Mouse (Mus musculus): ENCODE measurements around the gene Mettl7b. TPM values are rescaled to one million over a fixed set of nuclear protein-coding genes. Genes with fewer than 3 reads are reported as not detected.

Gene Mettl7b
- polyA plus RNA-seq, 1 experiment from 2014 or later: not detected

DNA sequence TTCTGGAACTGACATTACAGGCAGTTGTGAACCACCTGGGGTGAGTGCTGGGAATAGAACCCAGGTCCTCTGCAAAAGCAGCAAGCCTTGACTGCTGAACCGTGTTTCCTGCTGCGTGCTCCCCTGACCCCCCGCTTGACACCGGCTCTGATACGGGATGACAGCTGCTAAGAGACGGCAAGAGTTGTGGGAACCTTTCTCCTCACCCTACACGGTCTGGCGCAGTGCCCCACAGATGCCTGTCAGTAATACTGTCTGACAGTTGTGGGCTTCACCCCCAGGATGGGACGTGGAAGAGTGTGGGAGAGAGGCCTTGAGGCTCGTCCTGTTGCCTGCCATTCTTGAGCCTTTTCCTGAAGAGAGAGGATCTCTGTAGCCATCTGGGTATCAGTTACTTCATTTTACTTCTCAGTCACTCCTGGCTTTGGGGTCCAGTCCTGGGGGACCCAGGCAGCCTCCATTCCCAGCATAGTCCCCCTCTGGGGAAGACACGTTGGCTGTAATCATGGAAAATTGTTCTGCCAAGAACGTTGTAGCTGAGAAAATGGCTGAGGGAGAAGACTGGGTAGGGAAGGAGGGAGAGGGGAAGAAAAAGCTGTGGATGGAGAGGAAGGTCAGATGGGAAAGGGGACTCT lies 22.9 kb downstream of the Mettl7b start:
- Histone ChIP-seq H3K4me3 (no peak overlapping the region), H3K27ac (no peak overlapping the region), H3K27me3 (ENCODE audit: insufficient read depth, poor library complexity, severe bottlenecking) (peaks cover 65% of the 10 kb centered on the region), H3K9me3 (no peaks in the 10 kb centered on the region), H3K4me1 (peaks cover 19% of the 10 kb centered on the region), H3K36me3 (no peaks in the 10 kb centered on the region)
- 67% methylated on average over 12 of the region's 12 CpGs for WGBS
- no peak for DNase-seq (ENCODE audit: low spot score)

DNA sequence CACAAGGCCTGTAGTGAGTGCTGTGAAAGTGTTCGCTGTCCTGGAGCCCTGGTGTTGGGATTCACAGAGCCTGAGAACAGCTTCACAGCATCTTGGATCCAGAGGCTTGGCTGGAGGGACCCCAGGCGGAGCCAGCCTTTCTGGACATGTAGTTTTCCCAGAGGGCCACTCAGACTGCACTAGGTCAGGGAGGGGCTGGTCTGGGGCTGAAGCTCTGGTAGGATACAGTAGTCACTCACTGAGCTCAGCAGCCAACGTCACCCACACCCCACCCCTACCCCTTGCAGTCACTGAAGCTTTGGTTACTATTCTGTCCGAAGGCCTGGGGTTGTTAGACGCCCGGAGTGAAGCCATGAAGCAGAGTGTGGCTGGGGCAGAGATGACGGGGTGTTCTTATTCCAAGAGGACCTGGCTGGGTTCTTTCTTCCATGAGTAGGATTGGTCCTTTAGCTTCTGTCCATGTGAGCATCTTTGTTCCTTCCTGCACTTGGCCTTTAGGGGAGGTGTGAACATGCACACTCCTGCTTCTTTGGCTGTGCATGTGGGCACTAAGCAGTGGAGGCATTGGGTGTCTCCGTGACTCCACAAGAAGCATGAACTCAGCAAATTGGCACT lies 24.9 kb downstream of the Mettl7b start:
- 58% methylated on average over 8 of the region's 8 CpGs for WGBS
- no peaks in the 10 kb centered on the region for H3K9me3 ChIP-seq
- peaks cover 65% of the 10 kb centered on the region for H3K27me3 ChIP-seq (ENCODE audit: insufficient read depth, poor library complexity, severe bottlenecking)
- no peaks in the 10 kb centered on the region for H3K36me3 ChIP-seq
- DNase-seq (ENCODE audit: low spot score): no peak
- no peak overlapping the region for H3K4me3 ChIP-seq
- H3K27ac ChIP-seq: no peak overlapping the region
- H3K4me1 ChIP-seq: peaks cover 21% of the 10 kb centered on the region

DNA sequence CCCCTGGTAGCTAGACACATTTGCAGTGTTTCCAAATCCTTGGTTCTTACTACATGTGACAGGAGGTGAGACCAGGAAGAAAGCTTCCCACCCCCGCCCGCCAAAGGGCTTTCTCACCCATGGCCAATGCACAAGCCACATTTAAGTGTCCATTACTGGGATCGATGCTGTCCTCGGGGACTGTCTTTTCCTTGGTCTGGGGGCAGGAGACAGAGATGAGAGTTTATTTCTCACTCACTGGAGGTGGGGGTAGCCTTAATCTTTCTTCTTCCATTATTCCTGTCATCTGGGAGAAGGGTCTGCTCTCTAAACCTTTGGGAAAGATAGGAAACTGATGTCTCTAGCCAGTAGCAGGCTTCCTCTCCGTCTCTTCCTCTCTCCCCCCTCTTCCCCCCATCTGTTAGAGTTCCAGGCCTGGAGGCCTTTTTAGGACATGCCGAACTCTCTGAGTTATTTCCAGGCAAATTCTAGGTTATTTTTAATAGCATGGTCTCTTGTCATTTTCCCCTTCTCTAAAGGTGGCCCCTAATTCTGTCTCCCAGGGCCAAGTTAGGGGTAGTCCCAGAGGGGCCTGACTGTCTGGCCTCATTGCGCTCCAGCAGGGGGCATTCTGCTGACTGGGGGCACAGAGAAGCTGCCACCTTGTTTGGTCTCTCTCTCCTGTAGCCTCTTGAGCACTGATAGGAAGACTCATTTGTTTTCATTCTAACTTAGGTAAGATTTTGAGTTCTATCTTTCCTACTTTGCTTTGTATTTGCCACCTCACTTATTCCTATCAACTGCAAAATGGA lies 25.6 kb downstream of the Mettl7b start:
- peaks cover 66% of the 10 kb centered on the region for H3K27me3 ChIP-seq (ENCODE audit: insufficient read depth, poor library complexity, severe bottlenecking)
- H3K4me1 ChIP-seq: peaks cover 21% of the 10 kb centered on the region
- 53% methylated on average over 7 of the region's 7 CpGs for WGBS
- no peak overlapping the region for H3K4me3 ChIP-seq
- H3K9me3 ChIP-seq: no peaks in the 10 kb centered on the region
- no peak overlapping the region for H3K27ac ChIP-seq
- no peak for DNase-seq (ENCODE audit: low spot score)
- H3K36me3 ChIP-seq: no peaks in the 10 kb centered on the region

DNA sequence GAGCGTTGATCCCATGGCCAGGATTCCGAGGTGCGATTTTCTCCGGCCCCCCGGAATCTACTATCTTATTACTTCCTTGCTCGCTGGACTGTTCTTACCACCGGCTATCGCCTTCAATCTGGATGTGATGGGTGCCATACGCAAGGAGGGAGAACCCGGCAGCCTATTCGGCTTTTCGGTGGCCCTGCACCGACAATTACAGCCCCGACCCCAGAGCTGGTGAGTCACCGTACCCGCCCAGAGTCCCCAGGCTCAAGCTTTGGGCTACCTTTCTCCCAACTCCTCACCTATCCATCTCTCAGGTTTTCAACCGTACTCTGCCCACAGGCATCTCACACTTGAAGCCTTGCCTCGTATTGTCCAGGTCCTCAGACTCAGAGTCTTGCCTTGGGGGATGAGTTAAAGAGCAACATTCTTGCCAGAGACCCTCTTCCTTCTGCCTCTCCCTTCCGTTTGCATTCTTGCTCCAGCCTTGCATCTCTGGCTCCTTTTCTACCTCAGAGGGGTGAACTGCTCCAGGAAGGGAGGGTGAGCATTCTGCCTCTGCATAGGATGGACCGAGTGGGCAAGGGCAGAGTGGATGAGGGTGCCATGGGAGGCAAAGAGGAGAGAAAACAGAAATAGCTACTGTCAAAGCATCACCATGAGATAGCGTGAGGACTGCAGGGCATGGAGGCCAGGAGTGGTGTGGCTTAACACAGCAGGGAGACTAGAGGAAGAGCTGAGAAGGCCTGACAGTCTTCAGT lies 26.6 kb downstream of the Mettl7b start:
- H3K27ac ChIP-seq: no peak overlapping the region
- H3K4me1 ChIP-seq: peaks cover 21% of the 10 kb centered on the region
- no peak for DNase-seq (ENCODE audit: low spot score)
- no peaks in the 10 kb centered on the region for H3K9me3 ChIP-seq
- H3K36me3 ChIP-seq: no peaks in the 10 kb centered on the region
- peaks cover 76% of the 10 kb centered on the region for H3K27me3 ChIP-seq (ENCODE audit: insufficient read depth, poor library complexity, severe bottlenecking)
- WGBS: 2% methylated on average over 21 of the region's 21 CpGs
- peak overlapping the region; percentile 60 for H3K4me3 ChIP-seq

DNA sequence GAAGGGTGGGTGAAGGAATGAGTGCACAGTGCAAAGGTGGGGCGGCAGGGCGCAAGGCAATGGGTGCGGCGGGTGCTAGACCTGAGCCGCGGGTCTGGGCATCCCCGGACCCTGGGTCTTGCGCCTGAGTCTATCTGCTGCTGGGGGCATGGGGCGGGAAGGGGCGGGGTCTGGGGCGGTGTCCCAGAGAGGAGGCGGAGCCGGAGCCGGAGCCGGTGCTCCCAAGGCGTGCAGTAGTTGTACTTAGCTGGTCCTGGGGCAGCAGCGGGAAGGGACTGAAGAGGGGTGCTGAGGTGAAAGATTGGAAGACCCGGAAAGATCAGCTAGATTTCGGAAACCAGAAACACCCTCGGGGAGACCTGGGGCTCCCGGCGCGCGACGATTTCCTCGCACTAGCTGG lies 27.2 kb downstream of the Mettl7b start, which contains the start of gene Itga7:
Gene Itga7 (plus strand): TSS at position 245 of the 400 bp plus-strand sequence.
- DNase-seq (ENCODE audit: low spot score): peak; percentile 83
- WGBS: 1% methylated on average over 26 of the region's 26 CpGs
- Histone ChIP-seq H3K27ac (no peak within 1 kb of the TSS), H3K27me3 (ENCODE audit: insufficient read depth, poor library complexity, severe bottlenecking) (peaks cover 80% of the 10 kb centered on the region), H3K9me3 (no peaks in the 10 kb centered on the region), H3K36me3 (no peaks in the 10 kb centered on the region), H3K4me1 (peaks cover 21% of the 10 kb centered on the region), H3K4me3 (peak within 1 kb of the TSS; percentile 60)

DNA sequence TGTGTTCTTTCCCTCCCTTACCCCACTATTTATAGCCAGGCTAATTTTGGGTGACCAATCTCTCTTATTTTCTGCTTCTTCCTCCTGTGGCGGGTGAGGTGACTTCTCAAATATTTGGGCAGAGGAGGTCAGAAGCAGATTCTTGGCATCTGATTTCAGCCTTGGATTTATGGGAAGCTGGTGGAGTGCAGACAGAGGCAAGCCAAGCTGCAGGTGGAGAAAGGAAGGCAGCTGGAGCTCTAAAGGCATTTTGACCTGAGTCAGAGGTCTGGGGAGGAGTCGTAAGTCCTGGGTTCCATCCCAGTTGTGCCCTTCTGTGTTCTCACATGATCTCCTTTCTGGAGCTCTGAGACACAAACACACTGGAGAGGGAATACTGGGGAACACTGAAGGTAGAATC lies 29.3 kb downstream of the Mettl7b start:
- H3K27ac ChIP-seq: no peak overlapping the region
- DNase-seq (ENCODE audit: low spot score): no peak
- peaks cover 79% of the 10 kb centered on the region for H3K27me3 ChIP-seq (ENCODE audit: insufficient read depth, poor library complexity, severe bottlenecking)
- no peaks in the 10 kb centered on the region for H3K36me3 ChIP-seq
- H3K4me3 ChIP-seq: no peak overlapping the region
- peaks cover 21% of the 10 kb centered on the region for H3K4me1 ChIP-seq
- no peaks in the 10 kb centered on the region for H3K9me3 ChIP-seq
- 51% methylated on average over 2 of the region's 2 CpGs for WGBS

DNA sequence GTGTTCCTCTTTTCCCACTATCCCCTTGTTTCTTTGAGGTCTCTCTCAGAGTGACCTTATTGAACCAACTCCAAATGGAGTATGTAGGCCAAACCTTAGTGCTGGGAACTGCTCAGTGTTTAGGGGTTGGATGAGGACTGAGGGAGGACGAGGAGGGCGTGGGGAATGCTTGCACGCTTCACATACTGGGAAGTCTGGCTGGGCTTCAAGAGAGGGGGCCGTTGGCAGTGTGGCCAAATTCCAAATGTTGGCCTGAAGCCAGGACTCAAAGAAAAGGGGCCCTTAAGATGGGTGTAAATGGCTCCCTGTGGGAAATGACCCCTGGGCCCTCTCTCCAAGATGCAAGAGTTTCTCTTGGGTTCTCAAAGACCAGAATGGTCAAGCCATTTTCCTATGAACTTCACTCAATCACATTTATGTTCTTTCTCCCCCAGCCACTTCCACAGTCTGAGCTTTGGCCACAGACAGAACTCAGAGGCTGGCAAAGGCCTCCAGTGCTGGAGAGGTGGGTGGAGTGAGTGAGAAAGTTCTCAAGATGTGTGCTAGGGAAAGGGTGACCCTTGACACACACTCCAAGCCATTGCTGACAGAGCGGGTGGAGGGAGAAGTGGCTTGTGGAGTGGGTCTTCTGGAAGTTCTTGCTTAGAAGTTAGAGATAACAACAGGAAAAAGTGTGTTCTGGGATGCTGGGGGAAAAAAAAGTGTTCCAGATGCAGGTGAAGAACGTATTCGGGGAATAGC lies 31.0 kb downstream of the Mettl7b start:
- H3K9me3 ChIP-seq: no peaks in the 10 kb centered on the region
- H3K4me3 ChIP-seq: no peak overlapping the region
- H3K27ac ChIP-seq: no peak overlapping the region
- peaks cover 62% of the 10 kb centered on the region for H3K27me3 ChIP-seq (ENCODE audit: insufficient read depth, poor library complexity, severe bottlenecking)
- 66% methylated on average over 7 of the region's 7 CpGs for WGBS
- no peak for DNase-seq (ENCODE audit: low spot score)
- H3K36me3 ChIP-seq: no peaks in the 10 kb centered on the region
- H3K4me1 ChIP-seq: peaks cover 17% of the 10 kb centered on the region

DNA sequence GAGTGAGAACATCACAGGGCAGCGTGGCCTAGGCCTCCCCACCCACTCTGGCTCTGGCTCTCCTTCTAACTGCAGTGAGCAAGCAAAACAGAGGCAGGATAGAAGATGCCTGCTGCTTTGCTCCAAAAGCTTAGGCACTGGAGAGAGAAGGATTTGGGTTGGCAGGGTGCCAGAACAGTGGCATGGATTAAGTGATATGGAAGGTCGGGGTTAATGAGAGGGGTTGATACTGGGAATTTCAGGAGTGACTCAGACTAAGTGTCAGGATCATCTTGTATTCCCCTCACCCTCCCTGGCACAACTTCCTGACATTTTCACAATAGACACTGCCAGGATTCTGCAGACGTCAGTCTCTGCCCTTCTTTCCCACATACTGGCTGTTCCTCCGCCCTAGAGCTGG lies 32.4 kb downstream of the Mettl7b start:
- no peaks in the 10 kb centered on the region for H3K36me3 ChIP-seq
- H3K4me1 ChIP-seq: peaks cover 10% of the 10 kb centered on the region
- WGBS: 38% methylated on average over 4 of the region's 4 CpGs
- H3K27me3 ChIP-seq (ENCODE audit: insufficient read depth, poor library complexity, severe bottlenecking): peaks cover 48% of the 10 kb centered on the region
- no peak overlapping the region for H3K27ac ChIP-seq
- H3K4me3 ChIP-seq: no peak overlapping the region
- no peaks in the 10 kb centered on the region for H3K9me3 ChIP-seq
- no peak for DNase-seq (ENCODE audit: low spot score)

DNA sequence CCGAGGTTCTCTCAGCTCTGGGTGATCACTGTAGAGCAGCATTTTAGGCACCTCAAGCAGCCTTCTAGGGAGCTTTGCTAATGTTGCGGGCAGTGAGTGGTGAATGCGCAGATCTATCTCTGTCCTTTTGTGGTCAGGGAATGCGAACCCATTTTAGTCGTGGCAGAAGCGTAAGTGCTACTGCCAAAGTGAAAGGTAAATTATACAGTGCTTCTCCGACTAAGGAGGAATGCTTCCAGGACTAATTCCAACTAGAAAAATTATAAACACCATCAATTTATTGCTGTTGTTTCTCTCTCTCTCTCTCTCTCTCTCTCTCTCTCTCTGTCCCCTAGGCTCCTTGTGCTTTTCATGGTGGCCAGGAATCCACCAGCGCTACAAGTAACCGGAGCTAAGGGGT lies 36.9 kb downstream of the Mettl7b start, which contains the start of gene Bloc1s1:
Gene Bloc1s1 (minus strand): TSS at position 101 of the 400 bp plus-strand sequence.
- Histone ChIP-seq H3K4me3 (peak within 1 kb of the TSS; percentile 87), H3K9me3 (no peaks in the 10 kb centered on the region), H3K27ac (peak within 1 kb of the TSS; percentile 91), H3K4me1 (peaks cover 42% of the 10 kb centered on the region), H3K36me3 (no peaks in the 10 kb centered on the region), H3K27me3 (ENCODE audit: insufficient read depth, poor library complexity, severe bottlenecking) (peaks cover 14% of the 10 kb centered on the region)
- 66% methylated on average over 9 of the region's 9 CpGs for WGBS
- no peak for DNase-seq (ENCODE audit: low spot score)

DNA sequence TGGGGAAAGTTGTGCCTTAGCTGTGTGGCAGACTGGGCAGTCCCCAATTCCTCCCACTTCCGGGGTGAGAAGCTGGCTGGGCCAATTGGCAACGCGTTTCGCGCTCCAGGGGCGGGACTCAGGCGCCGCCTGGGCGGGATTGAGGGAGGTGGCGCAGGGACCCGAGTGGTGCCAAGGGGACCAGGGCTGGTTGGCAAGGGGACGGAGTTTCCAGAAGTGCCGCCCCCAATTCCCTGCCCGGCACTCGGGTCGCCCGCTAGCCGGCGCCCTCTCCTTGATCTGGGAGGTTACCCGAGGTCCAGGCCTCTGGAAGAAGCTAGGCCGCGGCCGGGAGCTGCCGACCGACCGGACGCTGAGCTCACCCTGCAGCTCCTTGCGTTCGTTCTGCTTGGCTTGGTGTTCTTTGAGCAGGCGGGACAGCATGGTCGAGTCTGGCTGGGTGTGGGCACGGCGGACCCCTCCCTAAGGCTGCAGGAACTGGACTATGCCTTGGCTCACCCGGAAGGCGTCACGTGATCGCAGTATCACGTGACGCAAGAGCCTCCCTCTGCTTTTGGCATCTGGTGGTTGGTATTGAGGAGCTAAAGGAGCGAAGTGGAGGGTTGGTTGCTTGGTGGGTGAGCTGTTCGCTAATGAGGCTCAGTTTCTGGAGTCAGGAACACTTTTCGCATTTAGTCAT lies 37.6 kb downstream of the Mettl7b start:
- peaks cover 2% of the 10 kb centered on the region; the same call in 1 of the 2 replicates for H3K36me3 ChIP-seq
- H3K9me3 ChIP-seq: no peaks in the 10 kb centered on the region
- H3K4me3 ChIP-seq: peak overlapping the region; percentile 87
- under 1% methylated on average over 42 of the region's 42 CpGs for WGBS
- H3K27ac ChIP-seq: peak overlapping the region; percentile 91
- 0 out of 2 replicates have a peak, but pooled peaks cover 10% of the 10 kb centered on the region for H3K27me3 ChIP-seq (ENCODE audit: insufficient read depth, poor library complexity, severe bottlenecking)
- peaks cover 42% of the 10 kb centered on the region for H3K4me1 ChIP-seq
- DNase-seq (ENCODE audit: low spot score): peak; percentile 96

DNA sequence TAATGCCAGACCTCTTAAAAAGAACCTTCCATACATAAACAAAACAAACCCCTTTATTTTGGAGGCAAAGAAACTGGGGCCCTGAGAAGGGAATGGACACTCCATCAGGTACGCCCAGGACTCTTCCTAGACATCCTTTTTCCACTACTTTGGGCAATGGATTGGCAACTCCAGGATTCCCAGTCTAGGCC lies 38.1 kb downstream of the Mettl7b start, which contains the start of gene Rdh5:
Gene Rdh5 (minus strand): TSS at position 67 of the 191 bp plus-strand sequence.
- no peaks in the 10 kb centered on the region for H3K9me3 ChIP-seq
- 0 out of 2 replicates have a peak, but pooled peaks cover 5% of the 10 kb centered on the region for H3K27me3 ChIP-seq (ENCODE audit: insufficient read depth, poor library complexity, severe bottlenecking)
- H3K27ac ChIP-seq: peak within 1 kb of the TSS; percentile 91
- WGBS: 6% methylated on average over 1 of the region's 1 CpGs
- peaks cover 42% of the 10 kb centered on the region for H3K4me1 ChIP-seq
- no peak for DNase-seq (ENCODE audit: low spot score)
- peak within 1 kb of the TSS; percentile 87 for H3K4me3 ChIP-seq
- H3K36me3 ChIP-seq: peaks cover 7% of the 10 kb centered on the region; the same call in 1 of the 2 replicates
